Mouse (Mus musculus): Measurements from ENCODE around the gene Ttll11. TPM values are rescaled to one million over a fixed set of nuclear protein-coding genes. Genes with fewer than 3 reads are reported as not detected.

Ttll11 gene
- polyA plus RNA-seq, 1 experiment from 2014 or later = 2.1 TPM

DNA sequence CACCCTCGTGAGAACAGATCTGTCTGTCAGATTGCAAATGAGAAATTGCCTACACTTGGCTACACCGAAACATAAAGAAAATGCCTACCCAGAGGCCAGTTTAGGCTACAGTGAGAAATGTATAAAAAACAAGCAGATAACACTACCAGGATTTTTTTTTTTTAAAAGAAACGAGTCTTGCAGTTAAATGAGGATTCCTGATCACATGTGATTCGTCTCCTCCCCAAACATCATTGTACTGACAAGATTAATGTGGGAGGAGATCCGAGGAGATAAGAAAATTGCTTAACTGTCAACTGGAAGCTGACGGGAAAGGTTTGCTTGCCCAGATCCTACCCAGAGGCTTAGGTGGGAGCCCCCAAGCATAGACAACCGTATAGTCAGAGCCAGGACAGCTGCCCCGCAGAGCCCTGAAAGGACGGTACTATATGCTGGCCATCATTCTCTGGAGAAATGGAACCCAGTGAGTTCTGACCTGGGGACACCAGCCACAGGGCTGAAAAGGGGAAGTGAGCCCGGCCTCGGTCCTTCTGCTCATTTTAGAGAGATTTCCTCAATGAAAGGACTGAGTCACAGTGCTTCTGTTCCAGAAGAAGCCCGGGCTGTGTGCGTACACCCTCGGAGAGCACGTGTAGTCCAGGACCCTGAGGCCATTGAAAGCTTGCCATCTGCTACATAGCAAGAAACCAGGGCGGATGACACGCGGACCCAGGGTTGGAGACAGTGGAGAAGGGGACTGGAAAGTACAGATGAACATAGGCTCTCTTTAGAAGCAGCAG, 247.9 kb downstream of the Ttll11 start:
- Histone ChIP-seq H3K4me2 (no peak overlapping the region), H3K9me3 (0 out of 2 replicates have a peak, but pooled peaks cover 4% of the 10 kb centered on the region), H3K27ac (no peak overlapping the region), H3K4me1 (peaks cover 24% of the 10 kb centered on the region), H3K27me3 (no peaks in the 10 kb centered on the region), H3K4me3 (no peak overlapping the region), H3K36me3 (peaks cover 56% of the 10 kb centered on the region), H3K9ac (no peak overlapping the region)
- WGBS = 73% methylated on average over 18 of the region's 18 CpGs
- ATAC-seq (ENCODE audit: insufficient number of reproducible peaks, insufficient read depth, low FRiP score, low TSS enrichment, low read depth) = no peak

DNA sequence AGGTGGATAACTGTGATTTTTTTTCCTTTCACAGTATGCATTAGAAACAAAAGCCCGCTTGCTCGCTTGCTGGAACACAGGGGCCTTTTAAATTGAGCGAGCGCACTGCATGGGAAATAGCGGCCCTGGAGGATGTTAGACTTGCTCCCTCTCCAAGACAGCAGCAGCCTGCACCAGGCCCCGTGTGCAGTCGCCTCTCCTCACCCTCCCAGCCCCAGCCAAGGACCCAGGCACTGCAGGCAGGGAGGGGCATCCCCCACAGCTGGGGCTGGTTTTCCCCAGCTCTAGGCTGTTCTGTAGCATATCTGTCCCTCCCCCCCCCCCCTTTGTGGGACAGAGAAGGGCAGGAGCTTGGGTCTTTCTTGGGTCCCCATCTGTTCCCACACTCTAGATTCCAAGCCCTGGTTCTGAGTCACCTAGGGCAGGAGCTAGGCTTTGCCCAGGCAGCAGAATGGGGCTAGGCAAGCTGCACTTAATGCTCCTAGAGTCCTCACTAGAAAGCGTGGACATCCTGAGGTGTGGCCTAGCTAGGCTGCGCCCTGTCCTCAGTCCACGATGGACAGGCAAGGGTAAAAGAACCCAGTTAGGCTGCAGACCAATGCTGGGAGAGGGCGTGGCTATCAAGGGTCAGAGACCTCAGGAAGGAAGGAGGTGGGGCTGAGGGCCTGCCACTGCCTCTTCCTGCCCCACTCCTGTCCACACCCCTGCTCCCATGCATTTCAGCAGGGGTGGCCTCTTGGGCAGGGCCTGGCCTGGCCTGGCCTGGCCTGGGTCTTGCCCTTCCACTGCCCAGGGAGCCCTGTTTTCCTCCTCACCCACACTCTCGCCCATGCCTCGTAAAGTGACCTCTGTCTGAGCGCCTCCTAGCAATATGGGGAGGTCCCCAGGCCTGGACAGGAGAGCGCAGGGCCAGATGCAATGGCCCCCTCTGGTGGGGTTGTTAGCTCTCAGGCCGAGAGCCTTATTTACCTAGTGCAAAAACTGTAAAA, 250.3 kb downstream of the Ttll11 start:
- Histone ChIP-seq H3K4me2 (no peak overlapping the region), H3K4me3 (no peak overlapping the region), H3K9me3 (0 out of 2 replicates have a peak, but pooled peaks cover 4% of the 10 kb centered on the region), H3K36me3 (peaks cover 78% of the 10 kb centered on the region), H3K9ac (no peak overlapping the region), H3K27me3 (no peaks in the 10 kb centered on the region), H3K4me1 (peaks cover 24% of the 10 kb centered on the region), H3K27ac (no peak overlapping the region; the same call in 1 of the 2 replicates)
- WGBS = 36% methylated on average over 16 of the region's 16 CpGs
- ATAC-seq (ENCODE audit: insufficient number of reproducible peaks, insufficient read depth, low FRiP score, low TSS enrichment, low read depth) = 0 out of 2 replicates have a peak, but pooled peaks have one; percentile 39

DNA sequence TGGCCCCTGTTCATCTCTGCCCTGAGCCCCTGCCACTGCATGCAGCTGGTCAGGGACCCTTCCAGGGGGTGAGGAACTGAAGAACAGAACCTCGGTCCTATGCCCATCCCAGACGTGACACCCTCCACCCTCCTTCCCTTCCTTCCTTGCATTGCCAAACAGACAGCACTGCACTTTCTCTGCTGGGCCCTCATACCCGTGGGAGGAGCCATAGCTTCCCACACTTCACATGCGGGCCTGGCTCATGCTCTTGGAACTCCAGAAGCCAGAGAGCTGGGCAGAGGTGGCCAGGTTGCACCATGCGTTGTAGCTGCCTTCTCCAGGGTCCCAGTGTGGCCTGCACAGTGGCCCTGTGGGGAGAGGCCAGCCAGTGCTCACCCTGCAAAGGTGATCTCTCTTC, 251.1 kb downstream of the Ttll11 start:
- no peak for ATAC-seq (ENCODE audit: insufficient number of reproducible peaks, insufficient read depth, low FRiP score, low TSS enrichment, low read depth)
- H3K27me3 ChIP-seq = no peaks in the 10 kb centered on the region
- peaks cover 83% of the 10 kb centered on the region for H3K36me3 ChIP-seq
- H3K9ac ChIP-seq = 0 out of 2 replicates have a peak overlapping the region, but pooled peaks have one; percentile 23
- 28% methylated on average over 5 of the region's 5 CpGs for WGBS
- H3K4me3 ChIP-seq = no peak overlapping the region
- H3K4me2 ChIP-seq = no peak overlapping the region
- peaks cover 24% of the 10 kb centered on the region for H3K4me1 ChIP-seq
- 0 out of 2 replicates have a peak, but pooled peaks cover 4% of the 10 kb centered on the region for H3K9me3 ChIP-seq
- H3K27ac ChIP-seq = peak overlapping the region; percentile 61; the same call in 1 of the 2 replicates

DNA sequence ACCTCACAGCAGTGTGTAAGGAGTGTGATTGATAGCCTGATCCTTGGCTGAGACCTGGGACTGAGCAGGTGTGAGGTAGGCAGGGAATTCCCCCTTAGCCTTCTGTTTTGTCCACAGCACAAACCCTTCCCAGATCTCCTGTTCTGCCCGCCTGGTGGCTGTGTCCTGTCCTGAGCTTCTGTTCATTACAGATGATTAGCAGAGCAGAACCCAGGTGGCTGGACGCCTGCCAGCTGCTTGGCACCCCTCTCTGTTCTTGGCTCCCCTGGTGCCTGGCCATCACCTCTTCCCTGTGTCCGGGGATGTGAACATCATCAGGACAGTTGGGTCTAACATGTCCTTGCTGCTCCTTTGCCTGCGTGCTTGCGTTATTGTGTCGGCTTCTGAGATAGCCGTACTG, 256.0 kb downstream of the Ttll11 start:
- no peak for ATAC-seq (ENCODE audit: insufficient number of reproducible peaks, insufficient read depth, low FRiP score, low TSS enrichment, low read depth)
- Histone ChIP-seq H3K36me3 (peaks cover 95% of the 10 kb centered on the region), H3K9ac (no peak overlapping the region), H3K4me2 (no peak overlapping the region), H3K9me3 (no peaks in the 10 kb centered on the region), H3K4me1 (peaks cover 8% of the 10 kb centered on the region), H3K4me3 (no peak overlapping the region), H3K27me3 (no peaks in the 10 kb centered on the region), H3K27ac (no peak overlapping the region)
- WGBS = 89% methylated on average over 7 of the region's 7 CpGs

DNA sequence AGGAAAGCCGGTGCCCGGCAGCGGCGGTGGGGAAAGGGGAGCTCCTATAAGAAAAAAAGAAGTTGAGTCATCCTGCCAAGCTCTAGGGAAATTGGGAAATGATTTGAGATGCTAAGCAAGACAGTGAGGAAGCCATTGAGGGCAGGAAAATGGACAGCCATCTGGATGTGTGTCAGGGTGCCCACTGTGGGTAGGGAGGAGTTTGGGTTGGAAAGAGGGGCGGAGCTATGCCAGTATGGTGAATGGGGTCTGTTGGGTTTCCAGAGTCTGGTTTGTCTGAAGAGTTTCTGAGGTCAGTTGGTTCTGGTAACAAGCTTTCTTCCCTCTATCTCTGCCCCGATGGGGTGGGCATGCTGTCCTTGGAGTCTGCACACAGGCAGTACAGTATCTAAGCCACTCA, 256.4 kb downstream of the Ttll11 start:
- Histone ChIP-seq H3K4me1 (peaks cover 4% of the 10 kb centered on the region), H3K36me3 (peaks cover 95% of the 10 kb centered on the region), H3K9me3 (no peaks in the 10 kb centered on the region), H3K27me3 (no peaks in the 10 kb centered on the region), H3K9ac (no peak overlapping the region), H3K4me3 (no peak overlapping the region), H3K27ac (no peak overlapping the region), H3K4me2 (no peak overlapping the region)
- 97% methylated on average over 6 of the region's 6 CpGs for WGBS
- no peak for ATAC-seq (ENCODE audit: insufficient number of reproducible peaks, insufficient read depth, low FRiP score, low TSS enrichment, low read depth)

DNA sequence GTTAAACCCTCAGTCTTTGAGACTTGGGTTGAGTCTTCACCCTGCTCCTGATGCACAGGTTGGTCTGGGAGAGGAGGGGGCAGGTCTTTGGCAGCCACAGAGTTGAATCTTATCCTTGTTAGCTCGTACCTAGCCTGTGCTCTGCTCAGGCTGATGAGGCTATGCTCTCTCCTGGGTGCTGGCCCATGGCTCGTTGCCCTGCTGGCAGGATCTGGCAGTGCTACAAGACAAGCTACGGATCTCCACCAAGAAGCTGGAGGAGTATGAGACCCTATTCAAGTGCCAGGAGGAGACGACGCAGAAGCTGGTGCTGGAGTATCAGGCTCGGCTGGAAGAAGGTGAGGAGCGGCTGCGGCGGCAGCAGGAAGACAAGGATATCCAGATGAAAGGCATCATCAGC, 256.9 kb downstream of the Ttll11 start:
- no peaks in the 10 kb centered on the region for H3K9me3 ChIP-seq
- H3K4me3 ChIP-seq = no peak overlapping the region
- peaks cover 95% of the 10 kb centered on the region for H3K36me3 ChIP-seq
- ATAC-seq (ENCODE audit: insufficient number of reproducible peaks, insufficient read depth, low FRiP score, low TSS enrichment, low read depth) = no peak
- H3K4me2 ChIP-seq = no peak overlapping the region
- no peak overlapping the region for H3K9ac ChIP-seq
- H3K27ac ChIP-seq = no peak overlapping the region
- H3K4me1 ChIP-seq = no peaks in the 10 kb centered on the region; the same call in 1 of the 2 replicates
- no peaks in the 10 kb centered on the region for H3K27me3 ChIP-seq
- 91% methylated on average over 9 of the region's 9 CpGs for WGBS

DNA sequence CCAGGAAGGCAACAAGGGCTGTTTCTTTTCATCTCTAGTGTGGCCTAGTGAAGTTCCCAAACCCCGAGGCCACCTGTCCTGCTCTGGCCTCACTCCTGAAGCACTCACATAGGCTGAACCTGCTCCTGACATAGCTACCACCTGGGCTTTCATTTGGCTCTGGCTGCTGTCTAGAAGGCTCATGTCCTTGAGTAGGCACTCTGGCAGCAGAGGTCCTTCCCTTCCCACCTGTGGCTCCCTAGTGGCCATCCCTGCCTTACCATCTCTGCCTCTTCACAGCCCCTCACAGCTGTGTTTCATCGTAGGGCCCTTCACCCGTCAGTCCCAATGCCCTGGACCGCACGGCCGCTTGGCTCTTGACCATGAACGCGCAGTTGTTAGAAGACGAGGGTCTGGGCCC, 258.8 kb downstream of the Ttll11 start:
- Histone ChIP-seq H3K27ac (no peak overlapping the region), H3K4me2 (no peak overlapping the region), H3K4me1 (no peaks in the 10 kb centered on the region), H3K9me3 (no peaks in the 10 kb centered on the region), H3K27me3 (no peaks in the 10 kb centered on the region), H3K36me3 (peaks cover 95% of the 10 kb centered on the region), H3K9ac (no peak overlapping the region), H3K4me3 (no peak overlapping the region)
- WGBS = 93% methylated on average over 9 of the region's 9 CpGs
- no peak for ATAC-seq (ENCODE audit: insufficient number of reproducible peaks, insufficient read depth, low FRiP score, low TSS enrichment, low read depth)

DNA sequence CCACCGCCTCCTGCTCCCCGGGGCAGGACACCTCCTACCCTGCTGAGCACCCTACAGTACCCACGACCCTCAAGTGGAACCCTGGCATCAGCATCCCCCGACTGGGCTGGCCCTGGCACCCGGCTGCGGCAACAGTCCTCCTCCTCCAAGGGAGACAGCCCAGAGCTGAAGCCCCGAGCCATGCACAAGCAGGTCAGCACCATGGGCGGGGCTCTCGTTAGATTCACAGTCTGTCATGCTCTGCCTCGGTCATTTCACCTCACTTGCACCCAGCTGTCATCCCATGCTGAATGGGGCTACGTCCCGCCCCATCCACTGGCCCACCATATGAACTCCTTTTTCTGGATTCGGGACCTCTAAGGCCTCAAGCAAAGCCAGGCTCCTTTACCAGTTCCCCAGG, 259.2 kb downstream of the Ttll11 start:
- Histone ChIP-seq H3K9me3 (no peaks in the 10 kb centered on the region), H3K4me1 (no peaks in the 10 kb centered on the region), H3K27ac (no peak overlapping the region), H3K9ac (no peak overlapping the region), H3K27me3 (no peaks in the 10 kb centered on the region), H3K36me3 (peaks cover 95% of the 10 kb centered on the region), H3K4me3 (no peak overlapping the region), H3K4me2 (no peak overlapping the region)
- ATAC-seq (ENCODE audit: insufficient number of reproducible peaks, insufficient read depth, low FRiP score, low TSS enrichment, low read depth) = no peak
- 89% methylated on average over 13 of the region's 13 CpGs for WGBS

DNA sequence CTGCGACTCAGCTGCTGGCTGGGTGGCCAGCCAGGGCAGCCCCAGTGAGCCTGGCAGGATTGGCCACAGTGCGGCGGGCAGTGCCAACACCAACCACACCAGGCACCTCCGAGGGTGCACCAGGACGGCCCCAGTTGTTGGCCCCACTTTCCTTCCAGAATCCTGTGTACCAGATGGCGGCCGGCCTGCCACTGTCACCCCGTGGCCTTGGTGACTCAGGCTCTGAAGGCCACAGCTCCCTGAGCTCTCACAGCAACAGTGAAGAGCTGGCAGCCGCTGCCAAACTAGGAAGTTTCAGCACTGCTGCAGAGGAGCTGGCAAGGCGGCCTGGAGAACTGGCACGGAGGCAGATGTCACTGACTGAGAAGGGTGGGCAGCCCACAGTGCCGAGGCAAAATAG, 259.6 kb downstream of the Ttll11 start:
- Histone ChIP-seq H3K9me3 (no peaks in the 10 kb centered on the region), H3K36me3 (peaks cover 95% of the 10 kb centered on the region), H3K4me1 (peaks cover 2% of the 10 kb centered on the region; the same call in 1 of the 2 replicates), H3K9ac (no peak overlapping the region), H3K4me2 (no peak overlapping the region), H3K4me3 (no peak overlapping the region), H3K27ac (no peak overlapping the region), H3K27me3 (no peaks in the 10 kb centered on the region)
- no peak for ATAC-seq (ENCODE audit: insufficient number of reproducible peaks, insufficient read depth, low FRiP score, low TSS enrichment, low read depth)
- 94% methylated on average over 12 of the region's 12 CpGs for WGBS

DNA sequence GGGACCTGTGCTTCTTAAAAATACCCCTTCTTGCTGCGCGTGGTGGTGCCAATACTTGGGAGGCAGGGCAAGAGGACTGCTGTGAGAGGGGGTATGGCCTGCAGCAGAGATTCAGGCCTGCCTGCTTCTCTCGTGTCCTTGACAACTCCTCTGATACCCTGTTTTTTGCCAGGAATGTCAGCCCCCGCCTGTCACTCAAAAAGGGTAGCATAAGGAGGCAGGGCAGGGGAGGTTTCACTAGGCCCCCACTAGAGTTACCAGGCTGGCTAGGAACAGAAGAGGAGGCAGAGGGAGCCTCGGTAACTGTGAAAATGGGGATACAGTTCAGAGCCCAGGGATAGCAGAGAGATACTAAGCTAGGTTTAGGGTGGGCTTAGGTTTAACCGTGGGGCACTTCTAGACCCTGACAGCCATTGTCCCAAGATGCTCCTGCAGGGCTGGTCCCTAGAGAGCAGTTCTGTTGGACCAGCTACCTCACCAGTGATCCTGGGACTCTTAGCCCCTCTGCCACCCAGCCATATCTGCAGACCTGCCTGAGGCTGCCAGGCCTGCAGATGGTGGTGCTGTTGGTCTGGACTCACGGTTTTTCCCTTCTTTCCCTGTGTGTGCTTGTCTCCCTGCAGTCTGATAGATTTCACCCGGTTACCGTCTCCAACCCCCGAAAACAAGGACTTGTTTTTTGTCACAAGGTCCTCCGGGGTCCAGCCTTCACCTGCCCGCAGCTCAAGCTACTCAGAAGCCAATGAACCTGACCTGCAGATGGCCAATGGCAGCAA, 260.3 kb downstream of the Ttll11 start:
- no peak overlapping the region for H3K9ac ChIP-seq
- 88% methylated on average over 12 of the region's 12 CpGs for WGBS
- H3K36me3 ChIP-seq = peaks cover 97% of the 10 kb centered on the region
- peaks cover 9% of the 10 kb centered on the region for H3K4me1 ChIP-seq
- no peak overlapping the region for H3K4me3 ChIP-seq
- no peak overlapping the region for H3K27ac ChIP-seq
- H3K4me2 ChIP-seq = no peak overlapping the region
- no peaks in the 10 kb centered on the region for H3K9me3 ChIP-seq
- H3K27me3 ChIP-seq = no peaks in the 10 kb centered on the region
- ATAC-seq (ENCODE audit: insufficient number of reproducible peaks, insufficient read depth, low FRiP score, low TSS enrichment, low read depth) = no peak

DNA sequence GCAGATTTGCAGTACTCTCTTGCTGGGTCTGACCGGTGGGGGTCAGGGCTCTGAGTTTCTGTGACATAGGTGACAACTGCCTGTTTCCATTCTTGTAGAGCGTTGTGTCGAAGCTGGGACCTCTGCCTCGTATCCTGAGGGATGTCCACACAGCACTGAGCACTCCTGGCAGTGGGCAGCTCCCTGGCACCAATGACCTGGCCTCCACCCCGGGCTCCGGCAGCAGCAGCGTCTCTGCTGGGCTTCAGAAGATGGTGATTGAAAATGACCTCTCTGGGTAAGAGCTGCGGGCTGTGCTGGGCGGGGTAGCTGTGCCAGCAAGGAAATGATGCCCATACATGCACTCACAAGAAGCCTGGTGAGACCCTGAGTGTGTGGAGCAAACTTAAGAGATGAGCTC, 261.1 kb downstream of the Ttll11 start:
- no peak overlapping the region for H3K4me2 ChIP-seq
- peaks cover 17% of the 10 kb centered on the region for H3K4me1 ChIP-seq
- ATAC-seq (ENCODE audit: insufficient number of reproducible peaks, insufficient read depth, low FRiP score, low TSS enrichment, low read depth) = no peak
- H3K27ac ChIP-seq = no peak overlapping the region
- peaks cover 99% of the 10 kb centered on the region for H3K36me3 ChIP-seq
- H3K4me3 ChIP-seq = no peak overlapping the region
- no peaks in the 10 kb centered on the region for H3K9me3 ChIP-seq
- H3K27me3 ChIP-seq = no peaks in the 10 kb centered on the region
- 94% methylated on average over 9 of the region's 9 CpGs for WGBS
- H3K9ac ChIP-seq = 0 out of 2 replicates have a peak overlapping the region, but pooled peaks have one; percentile 6

All from embryonic facial prominence, embryonic 13.5 days (tissue).